Mouse (Mus musculus) left cerebral cortex, adult 2 months (tissue): Measurements from ENCODE around the gene Tdrd3. TPM values are rescaled to one million over a fixed set of nuclear protein-coding genes. Genes with fewer than 3 reads are reported as not detected.
A peak's percentile ranks its signal among the peaks of the same experiment; 100 is the strongest.

Experiments used
- DNase-seq, 2 experiments: peaks; one replicate each; pipeline ENCODE4 v3.0.0; 2021 to 2022; ENCODE audit warnings: low spot score in 2 of 2, mixed read lengths in 1 of 2; ENCODE audit errors: extremely low spot score in 1 of 2
- H3K27ac ChIP-seq: fragments of 200-600 bp; 2 replicates; pipeline ENCODE4 v1.8.1; 2022
- H3K4me3 ChIP-seq: fragments of 200-600 bp; 2 replicates; pipeline ENCODE4 v1.8.1; 2022
- CTCF ChIP-seq: fragments of 200-600 bp; IDR thresholded peaks from 2 replicates; pipeline ENCODE4 v1.8.1; 2022; ENCODE audit warnings: antibody characterized with exemption, mild to moderate bottlenecking, moderate library complexity
- intact Hi-C: fragments of 180-260 bp; cut with DNase I; formaldehyde crosslinking; loops from one replicate; pipeline ENCODE4 v1.15.1; 2025
- total RNA-seq, 2 experiments: library from RNA; stranded (reverse); gene quantifications; 2 replicates each; pipeline ENCODE4 v1.2.3; 2021

Gene Tdrd3
- total RNA-seq, 2 experiments from 2014 or later, result 25.1 to 28.5 TPM

GRCm38 (mm10) chr14:87420576-87420975 lies 4.1 kb downstream of the Tdrd3 start:
- no peak for TF ChIP-seq CTCF
- intact Hi-C loops, result no loop called here
- H3K27ac ChIP-seq, result no peak overlapping the region
- H3K4me3 ChIP-seq, result no peak overlapping the region
- DNase-seq, result no peak

GRCm38 (mm10) chr14:87422432-87422831 lies 6.0 kb downstream of the Tdrd3 start:
- no peak for DNase-seq
- no peak for TF ChIP-seq CTCF
- H3K27ac ChIP-seq, result no peak overlapping the region
- intact Hi-C loops, result no loop called here
- H3K4me3 ChIP-seq, result no peak overlapping the region

DNA sequence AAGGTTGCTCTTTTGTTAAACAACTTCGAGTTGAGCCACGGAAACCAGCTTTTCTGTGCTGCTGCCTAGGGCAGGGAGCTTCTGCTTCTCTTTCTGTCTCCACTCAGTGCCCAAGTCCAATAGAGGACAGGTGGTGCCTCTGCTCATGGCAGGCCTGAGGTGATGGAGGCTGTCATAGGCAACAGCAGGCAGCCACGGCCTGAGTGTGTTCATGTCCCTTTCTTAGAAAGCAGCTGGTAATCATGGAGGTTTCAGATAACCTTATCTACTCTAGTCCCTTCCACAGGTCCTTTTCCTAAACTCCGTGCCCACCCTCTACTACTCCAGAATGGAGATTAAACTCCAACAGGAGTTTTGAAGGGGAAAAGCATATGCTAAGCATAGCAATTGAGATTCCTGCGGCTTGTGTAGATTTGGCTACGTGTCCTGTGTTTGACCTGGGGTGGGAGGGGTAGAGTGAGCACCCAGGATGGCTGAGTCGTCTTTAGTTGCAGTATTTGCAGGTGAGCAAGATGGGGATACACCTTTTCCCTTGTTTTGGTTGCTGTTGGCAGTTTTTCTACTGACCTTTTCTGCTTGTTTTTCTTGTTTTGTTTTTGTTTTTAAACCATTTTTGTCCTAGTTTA lies 10.0 kb downstream of the Tdrd3 start:
- intact Hi-C loops, result no loop called here

GRCm38 (mm10) chr14:87427032-87427431 lies 10.6 kb downstream of the Tdrd3 start:
- no peak overlapping the region for H3K27ac ChIP-seq
- H3K4me3 ChIP-seq, result no peak overlapping the region
- no peak for DNase-seq
- intact Hi-C loops, result no loop called here
- no peak for TF ChIP-seq CTCF

More for the DNA sequence above, 10.0 kb downstream of the Tdrd3 start:
- H3K27ac ChIP-seq, result no peak overlapping the region
- no peak for DNase-seq
- no peak for TF ChIP-seq CTCF
- H3K4me3 ChIP-seq, result no peak overlapping the region

GRCm38 (mm10) chr14:87427659-87428289 lies 11.3 kb downstream of the Tdrd3 start:
- no peak for DNase-seq
- Histone ChIP-seq H3K4me3 (no peak overlapping the region), H3K27ac (no peak overlapping the region)
- intact Hi-C loops, result no loop called here
- no peak for TF ChIP-seq CTCF

DNA sequence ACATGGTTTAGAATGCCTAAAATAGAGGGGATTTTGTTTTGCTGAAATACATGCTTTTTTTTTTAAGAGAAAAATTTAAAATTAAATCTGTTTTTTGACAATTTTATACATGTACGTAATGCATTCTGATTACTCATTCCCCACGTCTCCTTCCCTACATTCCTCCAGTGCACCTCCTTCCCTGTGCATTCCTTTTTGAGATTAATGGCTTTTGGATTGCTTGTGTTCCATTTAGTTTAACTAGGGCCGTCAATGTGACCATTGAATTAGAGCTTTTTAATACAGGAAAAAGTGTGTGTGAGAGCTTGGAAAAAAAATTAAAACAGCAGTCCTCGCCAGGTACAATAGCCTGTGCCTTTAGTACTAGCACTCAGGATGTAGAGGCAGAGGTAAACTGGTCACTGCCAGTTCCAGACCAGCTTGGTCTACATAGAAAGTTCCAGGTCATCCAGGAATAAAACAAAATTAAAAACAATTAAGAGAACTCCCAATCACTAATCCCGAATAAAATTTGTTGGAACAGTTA lies 17.0 kb downstream of the Tdrd3 start:
- H3K27ac ChIP-seq, result no peak overlapping the region
- TF ChIP-seq CTCF, result no peak
- no peak overlapping the region for H3K4me3 ChIP-seq
- no peak for DNase-seq
- intact Hi-C loops, result no loop called here

DNA sequence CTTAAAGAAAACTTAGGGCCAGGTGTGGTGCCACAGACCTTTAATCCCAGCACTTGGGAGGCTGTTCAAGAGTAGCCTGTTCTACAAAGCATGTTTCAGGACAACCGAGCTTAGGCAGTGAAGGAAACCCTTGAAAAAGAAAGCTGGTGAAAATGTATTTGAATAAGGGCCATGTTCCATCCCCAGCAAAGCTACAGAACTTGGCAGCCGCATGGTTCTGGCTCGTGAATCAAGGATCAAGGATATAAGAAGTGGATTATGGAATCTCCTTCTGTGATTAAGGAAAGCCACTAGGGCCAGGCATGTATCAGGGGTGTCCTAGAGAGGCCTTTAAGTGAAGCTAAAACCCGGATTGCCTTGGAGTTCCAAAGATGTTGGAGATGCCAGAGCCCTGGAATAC lies 18.9 kb downstream of the Tdrd3 start:
- intact Hi-C loops, result no loop called here
- DNase-seq, result no peak
- no peak for TF ChIP-seq CTCF
- Histone ChIP-seq H3K4me3 (no peak overlapping the region), H3K27ac (no peak overlapping the region)

GRCm38 (mm10) chr14:87439721-87440120 lies 23.3 kb downstream of the Tdrd3 start:
- intact Hi-C loops, result no loop called here

GRCm38 (mm10) chr14:87446331-87446913 lies 30.0 kb downstream of the Tdrd3 start:
- intact Hi-C loops, result no loop called here
- TF ChIP-seq CTCF, result no peak
- H3K4me3 ChIP-seq, result no peak overlapping the region

More at GRCm38 (mm10) chr14:87439721-87440120, 23.3 kb downstream of the Tdrd3 start:
- DNase-seq, result no peak
- no peak for TF ChIP-seq CTCF
- Histone ChIP-seq H3K4me3 (no peak overlapping the region), H3K27ac (no peak overlapping the region)

GRCm38 (mm10) chr14:87451645-87452443 lies 35.4 kb downstream of the Tdrd3 start:
- peak; percentile 93 for TF ChIP-seq CTCF
- no peak overlapping the region for H3K4me3 ChIP-seq
- intact Hi-C loops, result loop anchor here (2.0 to 5.0 kb wide), 2 partner anchors 35 to 140 kb away; partner anchors contain the start of gene Tdrd3
- no peak overlapping the region for H3K27ac ChIP-seq
- peak; percentile 69 to 74 for DNase-seq

More at GRCm38 (mm10) chr14:87446331-87446913, 30.0 kb downstream of the Tdrd3 start:
- DNase-seq, result no peak
- no peak overlapping the region for H3K27ac ChIP-seq

- no peak overlapping the region for H3K4me3 ChIP-seq
- intact Hi-C loops, result no loop called here
- DNase-seq, result no peak
- no peak overlapping the region for H3K27ac ChIP-seq
- TF ChIP-seq CTCF, result no peak
These were observed 39.3 kb downstream of the Tdrd3 start for GRCm38 (mm10) chr14:87455630-87456175.
